Mouse (Mus musculus) urinary bladder, postnatal 10 days (tissue): ENCODE data around the gene 4930453N24Rik.

Experiments used
- DNase-seq: peaks from one replicate; pipeline ENCODE4 v3.0.0; 2022; ENCODE audit warnings: low spot score

4930453N24Rik gene

GRCm38 (mm10) chr16:64721542-64721941 is 49.4 kb downstream of the 4930453N24Rik start:
- DNase-seq, result no peak

GRCm38 (mm10) chr16:64719096-64719495 is 51.9 kb downstream of the 4930453N24Rik start:
- DNase-seq, result no peak

- no peak for DNase-seq
These were observed 53.1 kb downstream of the 4930453N24Rik start for GRCm38 (mm10) chr16:64717814-64718213.

DNA sequence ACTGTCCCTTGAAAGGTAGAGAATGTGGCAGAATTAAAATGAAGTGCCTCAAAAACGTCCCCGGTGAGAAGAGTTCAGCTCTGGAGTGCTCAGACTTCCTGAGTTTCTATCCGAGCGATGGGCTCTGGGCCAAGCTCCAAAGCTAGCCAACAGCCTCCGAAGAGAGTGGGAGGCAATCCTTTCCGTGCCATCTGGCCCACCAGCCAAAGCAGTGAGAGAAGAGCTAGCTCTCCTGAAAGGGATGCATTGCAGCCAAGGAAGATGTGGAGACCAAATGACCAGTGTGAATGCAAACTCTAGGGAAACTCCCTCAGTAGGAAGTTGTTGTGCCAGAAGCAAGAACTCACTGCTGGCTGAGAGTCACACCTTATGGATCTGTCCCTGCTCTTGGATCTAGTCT is 59.1 kb downstream of the 4930453N24Rik start:
- DNase-seq, result no peak
